Mouse (Mus musculus): ENCODE measurements around the gene Ctnna2. TPM values are rescaled to one million over a fixed set of nuclear protein-coding genes. Genes with fewer than 3 reads are reported as not detected.

The Ctnna2 gene
- polyA plus RNA-seq, 1 experiment from 2014 or later = 89.0 TPM

DNA sequence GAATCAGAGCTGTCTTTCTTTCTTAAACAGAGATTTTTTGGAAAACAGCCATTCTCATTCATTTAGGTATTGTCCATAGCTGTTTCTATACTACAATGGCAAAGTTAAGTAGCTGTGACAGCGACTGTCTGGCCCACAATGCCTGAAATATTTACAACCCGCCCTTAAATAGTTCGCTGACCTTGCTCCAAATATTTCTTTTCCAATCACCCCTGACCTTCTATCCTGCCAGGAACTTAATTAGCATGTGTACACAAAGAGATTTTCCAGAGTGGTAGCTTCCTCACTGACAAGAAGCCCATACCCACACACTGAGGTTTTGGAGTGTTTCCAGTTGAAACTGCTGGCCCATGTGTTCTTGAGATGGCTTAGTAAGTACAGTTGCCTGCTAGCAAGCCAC, 928.8 kb downstream of the Ctnna2 start:
- peak; percentile 88 for ATAC-seq
- Histone ChIP-seq H3K27me3 (replicated peaks; ENCODE audit: control insufficient read depth, insufficient read depth, low read length) (no peaks in the 10 kb centered on the region), H3K4me3 (ENCODE audit: low read depth, low read length) (no peak overlapping the region), H3K9me3 (replicated peaks; ENCODE audit: control insufficient read depth, low read length) (no peaks in the 10 kb centered on the region), H3K9ac (ENCODE audit: low read length) (no peak overlapping the region), H3K4me2 (ENCODE audit: low read length) (no peak overlapping the region), H3K27ac (ENCODE audit: low read depth, low read length) (no peak overlapping the region), H3K4me1 (ENCODE audit: control insufficient read depth, insufficient read depth, low read length) (peaks cover 12% of the 10 kb centered on the region; the same call in 1 of the 2 replicates), H3K36me3 (ENCODE audit: control insufficient read depth, insufficient read depth, low read length) (no peaks in the 10 kb centered on the region)
- DNase-seq (ENCODE audit: low spot score) = peak; percentile 88
- WGBS = 12% methylated on average over 3 of the region's 3 CpGs

- Histone ChIP-seq H3K9me3 (replicated peaks; ENCODE audit: control insufficient read depth, low read length) (no peaks in the 10 kb centered on the region), H3K27ac (ENCODE audit: low read depth, low read length) (no peak overlapping the region), H3K27me3 (replicated peaks; ENCODE audit: control insufficient read depth, insufficient read depth, low read length) (no peaks in the 10 kb centered on the region), H3K9ac (ENCODE audit: low read length) (no peak overlapping the region), H3K4me1 (ENCODE audit: control insufficient read depth, insufficient read depth, low read length) (peaks cover 12% of the 10 kb centered on the region; the same call in 1 of the 2 replicates), H3K4me2 (ENCODE audit: low read length) (no peak overlapping the region), H3K36me3 (ENCODE audit: control insufficient read depth, insufficient read depth, low read length) (no peaks in the 10 kb centered on the region), H3K4me3 (ENCODE audit: low read depth, low read length) (no peak overlapping the region)
- 30% methylated on average over 2 of the region's 2 CpGs for WGBS
- ATAC-seq (peak; percentile 43; the same call in 1 of the 2 replicates), DNase-seq (ENCODE audit: low spot score) (no peak)
Observed at GRCm38 (mm10) chr6:77050193-77050592, 929.3 kb downstream of the Ctnna2 start.

DNA sequence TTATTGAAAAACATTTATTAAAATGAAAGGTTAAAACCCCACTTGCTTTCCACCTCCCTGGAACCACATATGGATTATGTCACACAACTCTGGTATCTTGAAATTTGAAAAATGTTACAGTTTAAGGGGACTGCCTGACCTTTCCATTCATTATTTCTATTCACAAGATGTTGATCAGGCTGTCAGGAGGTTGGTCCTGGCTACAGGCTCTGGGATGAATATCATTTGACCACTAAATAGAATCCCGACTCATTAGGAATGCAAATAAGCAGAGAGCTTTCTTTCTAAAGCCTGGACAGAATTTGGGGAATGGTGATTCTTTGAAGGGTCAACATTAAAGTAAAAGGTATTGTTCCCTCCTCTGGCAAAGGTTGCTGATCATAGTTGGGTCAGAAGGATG, 931.9 kb downstream of the Ctnna2 start:
- H3K9ac ChIP-seq (ENCODE audit: low read length) = no peak overlapping the region
- peak; percentile 32 for DNase-seq (ENCODE audit: low spot score)
- no peaks in the 10 kb centered on the region for H3K36me3 ChIP-seq (ENCODE audit: control insufficient read depth, insufficient read depth, low read length)
- 7% methylated on average over 1 of the region's 1 CpGs for WGBS
- ATAC-seq = peak; percentile 47; the same call in 1 of the 2 replicates
- H3K4me1 ChIP-seq (ENCODE audit: control insufficient read depth, insufficient read depth, low read length) = peaks cover 15% of the 10 kb centered on the region; the same call in 1 of the 2 replicates
- no peak overlapping the region for H3K4me3 ChIP-seq (ENCODE audit: low read depth, low read length)
- H3K27me3 ChIP-seq (replicated peaks; ENCODE audit: control insufficient read depth, insufficient read depth, low read length) = no peaks in the 10 kb centered on the region
- no peak overlapping the region for H3K4me2 ChIP-seq (ENCODE audit: low read length)
- no peaks in the 10 kb centered on the region for H3K9me3 ChIP-seq (replicated peaks; ENCODE audit: control insufficient read depth, low read length)
- H3K27ac ChIP-seq (ENCODE audit: low read depth, low read length) = no peak overlapping the region

- DNase-seq (ENCODE audit: low spot score) (no peak), ATAC-seq (no peak)
- Histone ChIP-seq H3K9me3 (replicated peaks; ENCODE audit: control insufficient read depth, low read length) (no peaks in the 10 kb centered on the region), H3K4me2 (ENCODE audit: low read length) (no peak overlapping the region), H3K27ac (ENCODE audit: low read depth, low read length) (no peak overlapping the region), H3K4me1 (ENCODE audit: control insufficient read depth, insufficient read depth, low read length) (no peaks in the 10 kb centered on the region), H3K27me3 (replicated peaks; ENCODE audit: control insufficient read depth, insufficient read depth, low read length) (no peaks in the 10 kb centered on the region), H3K36me3 (ENCODE audit: control insufficient read depth, insufficient read depth, low read length) (no peaks in the 10 kb centered on the region), H3K4me3 (ENCODE audit: low read depth, low read length) (no peak overlapping the region), H3K9ac (ENCODE audit: low read length) (no peak overlapping the region)
Observed at GRCm38 (mm10) chr6:77025066-77025465, 954.4 kb downstream of the Ctnna2 start.

DNA sequence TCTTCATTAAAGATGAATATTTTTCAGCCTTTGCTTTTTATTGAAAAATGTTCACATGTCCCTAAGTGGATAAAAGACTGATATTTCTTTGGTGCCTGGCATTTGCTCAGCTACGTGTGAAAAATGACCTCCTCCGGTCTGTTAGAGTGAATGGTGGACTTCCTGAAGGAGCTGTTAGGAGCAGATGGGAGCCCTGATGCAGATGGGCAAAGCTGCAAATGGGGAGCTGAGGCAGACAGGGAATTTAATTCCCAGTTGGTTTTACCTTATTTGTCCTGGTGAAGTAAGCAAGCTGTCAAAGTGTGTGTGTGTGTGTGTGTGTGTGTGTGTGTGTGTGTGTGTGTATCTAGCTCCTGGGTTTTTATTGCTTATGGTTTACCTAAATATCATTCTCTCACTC, 966.3 kb downstream of the Ctnna2 start:
- no peak overlapping the region for H3K4me3 ChIP-seq (ENCODE audit: low read depth, low read length)
- H3K9me3 ChIP-seq (replicated peaks; ENCODE audit: control insufficient read depth, low read length) = no peaks in the 10 kb centered on the region
- DNase-seq (ENCODE audit: low spot score) (peak; percentile 51), ATAC-seq (peak; percentile 44; the same call in 1 of the 2 replicates)
- H3K9ac ChIP-seq (ENCODE audit: low read length) = no peak overlapping the region
- no peak overlapping the region for H3K4me2 ChIP-seq (ENCODE audit: low read length)
- 55% methylated on average over 2 of the region's 2 CpGs for WGBS
- H3K4me1 ChIP-seq (ENCODE audit: control insufficient read depth, insufficient read depth, low read length) = no peaks in the 10 kb centered on the region
- no peak overlapping the region for H3K27ac ChIP-seq (ENCODE audit: low read depth, low read length)
- no peaks in the 10 kb centered on the region for H3K36me3 ChIP-seq (ENCODE audit: control insufficient read depth, insufficient read depth, low read length)
- H3K27me3 ChIP-seq (replicated peaks; ENCODE audit: control insufficient read depth, insufficient read depth, low read length) = no peaks in the 10 kb centered on the region

DNA sequence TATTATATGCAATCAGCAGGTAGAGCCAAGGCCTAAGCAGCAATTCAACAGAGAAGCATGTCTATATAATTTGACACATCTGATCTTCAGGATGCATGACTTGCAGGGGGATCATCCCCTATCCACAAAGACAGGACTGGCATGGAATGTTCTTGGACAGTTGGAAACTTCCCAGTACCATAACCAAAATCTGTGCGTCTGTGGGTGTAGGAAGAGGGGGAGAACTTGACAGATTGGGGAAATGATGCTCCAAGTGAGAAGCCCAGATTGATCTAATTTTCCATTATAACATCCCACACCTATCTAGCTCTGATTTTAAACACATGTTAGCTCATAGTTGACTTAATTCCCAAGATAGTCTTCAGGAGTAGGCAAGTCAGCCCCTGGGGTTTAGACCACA, 968.5 kb downstream of the Ctnna2 start:
- H3K4me1 ChIP-seq (ENCODE audit: control insufficient read depth, insufficient read depth, low read length) = no peaks in the 10 kb centered on the region
- DNase-seq (ENCODE audit: low spot score) (no peak), ATAC-seq (no peak)
- 88% methylated on average over 1 of the region's 1 CpGs for WGBS
- H3K27ac ChIP-seq (ENCODE audit: low read depth, low read length) = no peak overlapping the region
- H3K9ac ChIP-seq (ENCODE audit: low read length) = no peak overlapping the region
- H3K27me3 ChIP-seq (replicated peaks; ENCODE audit: control insufficient read depth, insufficient read depth, low read length) = no peaks in the 10 kb centered on the region
- no peak overlapping the region for H3K4me3 ChIP-seq (ENCODE audit: low read depth, low read length)
- no peaks in the 10 kb centered on the region for H3K9me3 ChIP-seq (replicated peaks; ENCODE audit: control insufficient read depth, low read length)
- no peaks in the 10 kb centered on the region for H3K36me3 ChIP-seq (ENCODE audit: control insufficient read depth, insufficient read depth, low read length)
- no peak overlapping the region for H3K4me2 ChIP-seq (ENCODE audit: low read length)

DNA sequence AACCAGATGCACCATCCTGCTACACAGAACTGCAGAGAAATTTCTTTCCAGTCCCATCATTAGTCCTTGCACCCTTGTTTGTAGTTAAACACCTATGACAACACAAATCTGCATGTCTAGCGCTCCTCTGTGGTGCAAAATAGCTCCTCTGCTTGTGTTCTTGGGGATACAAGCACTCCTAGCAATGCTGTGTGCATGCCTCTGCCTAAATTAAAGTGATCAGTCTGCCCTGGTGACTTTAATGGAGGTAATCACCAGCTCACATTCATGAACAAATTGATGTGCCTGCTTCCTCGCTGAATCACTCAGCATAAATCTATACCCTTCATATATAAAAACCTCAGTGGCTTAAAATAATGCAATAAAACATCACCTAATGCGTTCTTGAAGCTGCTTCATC, 987.4 kb downstream of the Ctnna2 start:
- H3K9ac ChIP-seq (ENCODE audit: low read length) = no peak overlapping the region
- DNase-seq (ENCODE audit: low spot score) (no peak), ATAC-seq (no peak)
- H3K27ac ChIP-seq (ENCODE audit: low read depth, low read length) = no peak overlapping the region
- H3K36me3 ChIP-seq (ENCODE audit: control insufficient read depth, insufficient read depth, low read length) = no peaks in the 10 kb centered on the region
- whole genome bisulfite sequencing = 83% methylated on average over 3 of the region's 3 CpGs
- no peak overlapping the region for H3K4me2 ChIP-seq (ENCODE audit: low read length)
- no peaks in the 10 kb centered on the region for H3K27me3 ChIP-seq (replicated peaks; ENCODE audit: control insufficient read depth, insufficient read depth, low read length)
- no peaks in the 10 kb centered on the region for H3K9me3 ChIP-seq (replicated peaks; ENCODE audit: control insufficient read depth, low read length)
- H3K4me3 ChIP-seq (ENCODE audit: low read depth, low read length) = no peak overlapping the region
- no peaks in the 10 kb centered on the region for H3K4me1 ChIP-seq (ENCODE audit: control insufficient read depth, insufficient read depth, low read length)

GRCm38 (mm10) chr6:76984773-76985172, 994.7 kb downstream of the Ctnna2 start:
- Histone ChIP-seq H3K27ac (ENCODE audit: low read depth, low read length) (no peak overlapping the region), H3K9me3 (replicated peaks; ENCODE audit: control insufficient read depth, low read length) (no peaks in the 10 kb centered on the region), H3K4me1 (ENCODE audit: control insufficient read depth, insufficient read depth, low read length) (no peaks in the 10 kb centered on the region), H3K27me3 (replicated peaks; ENCODE audit: control insufficient read depth, insufficient read depth, low read length) (no peaks in the 10 kb centered on the region), H3K9ac (ENCODE audit: low read length) (no peak overlapping the region), H3K4me2 (ENCODE audit: low read length) (no peak overlapping the region), H3K4me3 (ENCODE audit: low read depth, low read length) (no peak overlapping the region), H3K36me3 (ENCODE audit: control insufficient read depth, insufficient read depth, low read length) (no peaks in the 10 kb centered on the region)
- DNase-seq (ENCODE audit: low spot score) (peak; percentile 84), ATAC-seq (peak; percentile 95)
- WGBS = 52% methylated on average over 4 of the region's 4 CpGs

DNA sequence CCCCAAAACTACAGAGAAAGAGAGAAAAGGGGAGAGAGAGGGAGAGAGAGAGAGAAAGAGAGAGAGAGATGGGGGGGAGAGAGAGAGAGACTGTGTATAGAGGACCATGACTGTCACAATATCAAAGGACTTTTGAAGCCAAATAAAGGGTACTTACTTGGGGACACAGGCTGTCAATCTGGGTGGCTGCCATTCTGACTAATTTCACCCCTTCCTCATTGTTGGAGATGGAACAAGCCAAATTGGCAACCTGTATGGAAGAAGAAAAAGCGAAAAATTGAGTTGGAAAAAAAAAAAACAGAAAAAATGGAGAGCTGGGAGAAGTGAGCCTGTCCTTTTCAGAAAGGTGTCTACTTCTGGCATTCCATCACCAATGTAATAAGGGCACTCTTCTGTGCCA, 997.8 kb downstream of the Ctnna2 start:
- H3K27ac ChIP-seq (ENCODE audit: low read depth, low read length) = no peak overlapping the region
- DNase-seq (ENCODE audit: low spot score) = no peak
- WGBS = 83% methylated on average over 1 of the region's 1 CpGs
- H3K4me2 ChIP-seq (ENCODE audit: low read length) = no peak overlapping the region
- ATAC-seq = no peak
- H3K4me3 ChIP-seq (ENCODE audit: low read depth, low read length) = no peak overlapping the region
- H3K36me3 ChIP-seq (ENCODE audit: control insufficient read depth, insufficient read depth, low read length) = no peaks in the 10 kb centered on the region
- no peaks in the 10 kb centered on the region for H3K9me3 ChIP-seq (replicated peaks; ENCODE audit: control insufficient read depth, low read length)
- no peaks in the 10 kb centered on the region for H3K27me3 ChIP-seq (replicated peaks; ENCODE audit: control insufficient read depth, insufficient read depth, low read length)
- H3K4me1 ChIP-seq (ENCODE audit: control insufficient read depth, insufficient read depth, low read length) = no peaks in the 10 kb centered on the region; the same call in 1 of the 2 replicates
- no peak overlapping the region for H3K9ac ChIP-seq (ENCODE audit: low read length)

All from forebrain, embryonic 14.5 days (tissue).